14 mouse cellular contexts compared by ENCODE assay signal in the genomic region with DNA sequence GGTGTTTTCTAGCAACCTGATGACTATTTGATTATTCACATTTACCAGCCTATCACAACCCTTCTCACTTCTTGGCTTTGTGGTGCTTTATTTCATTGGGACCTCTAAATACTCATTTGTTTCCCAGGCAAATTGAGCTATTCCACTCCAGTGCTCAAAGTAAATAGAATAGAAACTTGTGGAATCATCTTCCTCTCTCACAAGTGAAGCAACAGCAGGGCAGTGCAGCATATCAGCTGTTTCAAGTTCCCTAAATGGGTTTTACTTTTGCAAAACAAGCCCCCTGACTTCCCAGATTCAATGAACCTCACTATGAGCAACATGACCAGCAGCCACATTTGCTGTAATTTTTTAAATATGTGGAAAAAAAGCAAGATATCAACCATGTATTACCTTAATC.
DNase-seq lines count a peak whose midpoint lies in the region; ATAC-seq and TF ChIP-seq lines count a peak whose summit lies in the region.
"Had no signal": no experiment of that assay in that cellular context is flagged by ENCODE, and none has a peak within 500 bp of the region (broad histone marks: within the 10 kb centered on the region; RNA-seq: fewer than 3 reads in every experiment).

No protein-coding gene starts in this region.

- no peak for ATAC-seq in kidney, postnatal 0 days (replicated peaks; ENCODE audit: low FRiP score, low read depth)

- TF ChIP-seq POLR2A in spleen, adult 2 months (IDR thresholded peaks at IDR 0.05; ENCODE audit: low read depth, low read length), result peak; percentile 19; the same call in 1 of the 2 replicates
- no peak for TF ChIP-seq POLR2A in small intestine, adult 2 months (IDR thresholded peaks at IDR 0.05; ENCODE audit: low read depth, low read length)

- no peak overlapping the region for H3K4me2 ChIP-seq in kidney, postnatal 0 days (ENCODE audit: low read length)

- no peak overlapping the region for H3K9ac ChIP-seq in kidney, postnatal 0 days (ENCODE audit: low read depth, low read length)

- no peak for TF ChIP-seq CTCF in kidney, postnatal 0 days (IDR thresholded peaks at IDR 0.05; ENCODE audit: low read depth)
- no peak for TF ChIP-seq CTCF in spleen, adult 2 months (IDR thresholded peaks at IDR 0.05; ENCODE audit: extremely low read depth, insufficient read depth, insufficient read length, insufficient replicate concordance)
- TF ChIP-seq CTCF in small intestine, adult 2 months (IDR thresholded peaks at IDR 0.05; ENCODE audit: extremely low read depth, insufficient read length, insufficient replicate concordance, low read depth, low read length), result no peak

- no peak overlapping the region for H3K4me3 ChIP-seq in kidney, postnatal 0 days (replicated peaks; ENCODE audit: low read depth, low read length)
- peak overlapping the region; percentile 66 for H3K4me3 ChIP-seq in spleen, adult 2 months (ENCODE audit: extremely low read depth, insufficient read depth, insufficient read length)
- H3K4me3 ChIP-seq in small intestine, adult 2 months (ENCODE audit: low read depth, low read length), result no peak overlapping the region
- H3K4me3 ChIP-seq: heart, embryonic 10.5 days had no signal

- no peak overlapping the region for H3K27ac ChIP-seq in kidney, postnatal 0 days
- H3K27ac ChIP-seq in spleen, adult 2 months (ENCODE audit: insufficient read depth, low read length), result peak overlapping the region; percentile 61; the same call in 1 of the 2 replicates
- peak overlapping the region; percentile 29; the same call in 1 of the 2 replicates for H3K27ac ChIP-seq in small intestine, adult 2 months (ENCODE audit: insufficient read depth, low read depth, low read length)
- H3K27ac ChIP-seq: heart, embryonic 10.5 days had no signal

- DNase-seq in kidney, postnatal 0 days (ENCODE audit: low spot score), result peak; percentile 3
- DNase-seq in kidney, postnatal 4 days, result no peak
- peak; percentile 34 to 38 for DNase-seq in spleen, adult 2 months (ENCODE audit: low read depth in 1 of 2, low spot score in 2 of 2)
- no peak for DNase-seq in spleen, adult 12 weeks (ENCODE audit: low spot score)
- DNase-seq in lung, postnatal 25 days (ENCODE audit: low spot score), result peak; percentile 48
- DNase-seq in thymus, postnatal 4 days, result no peak
- DNase-seq in frontal cortex, postnatal 10 days (ENCODE audit: low spot score in 2 of 2), result no peak
- DNase-seq: cerebellum, adult 18-20 months; heart, postnatal 4 days; kidney, adult 8-10 months; retina, postnatal 1 day; thymus, adult 2 months had no signal

- H3K4me1 ChIP-seq in kidney, postnatal 0 days (replicated peaks; ENCODE audit: insufficient read depth, low read length), result no peaks in the 10 kb centered on the region
- peaks cover 2% of the 10 kb centered on the region; the same call in 1 of the 2 replicates for H3K4me1 ChIP-seq in spleen, adult 2 months (ENCODE audit: control insufficient read depth, insufficient read depth, insufficient read length)
- H3K4me1 ChIP-seq in small intestine, adult 2 months (ENCODE audit: control insufficient read depth, insufficient read depth, insufficient read length, low read length), result no peaks in the 10 kb centered on the region
- H3K4me1 ChIP-seq: heart, embryonic 10.5 days had no signal

- H3K27me3 ChIP-seq in kidney, postnatal 0 days (ENCODE audit: insufficient read depth, low read length), result no peaks in the 10 kb centered on the region
- H3K27me3 ChIP-seq in spleen, adult 2 months (ENCODE audit: control insufficient read depth, insufficient read depth, low read length), result no peaks in the 10 kb centered on the region
- H3K27me3 ChIP-seq in small intestine, adult 2 months (ENCODE audit: control insufficient read depth, insufficient read depth, low read length), result no peaks in the 10 kb centered on the region

- H3K9me3 ChIP-seq in kidney, postnatal 0 days (replicated peaks; ENCODE audit: low read length), result no peaks in the 10 kb centered on the region
- H3K9me3 ChIP-seq: heart, embryonic 10.5 days had no signal

- H3K36me3 ChIP-seq in kidney, postnatal 0 days (ENCODE audit: insufficient read depth, low read length), result no peaks in the 10 kb centered on the region
- H3K36me3 ChIP-seq in spleen, adult 2 months (ENCODE audit: control insufficient read depth, insufficient read depth, low read length), result peaks cover 1% of the 10 kb centered on the region; the same call in 1 of the 2 replicates
- no peaks in the 10 kb centered on the region for H3K36me3 ChIP-seq in small intestine, adult 2 months (ENCODE audit: control insufficient read depth, insufficient read depth, low read length)
- H3K36me3 ChIP-seq: heart, embryonic 10.5 days had no signal

Comparison
In these comparisons a context has a peak if more than half of its experiments do, and no peak if none do; other contexts are left out.
1. DNase-seq: peak in kidney, postnatal 0 days (single experiment), spleen, adult 2 months (2 of 2) and lung, postnatal 25 days (single experiment); none in kidney, postnatal 4 days (0 of 2), spleen, adult 12 weeks (single experiment), thymus, postnatal 4 days (single experiment) and frontal cortex, postnatal 10 days (0 of 2).